Mouse (Mus musculus) intestine, embryonic 14.5 days (tissue): ENCODE measurements around the gene Gps1. TPM values are rescaled to one million over a fixed set of nuclear protein-coding genes. Genes with fewer than 3 reads are reported as not detected.
"Not testable (repeated sequence)": the region's sequence is repeated elsewhere in the genome, so short reads cannot be mapped to it uniquely, and the experiment has no call there.

ENCODE experiments used
- ATAC-seq: fragments of 200-750 bp; cut with Nextera tagmentation; replicated peaks from 2 replicates; pipeline ENCODE4 v1.8.0; 2017; ENCODE audit warnings: low read depth, moderate number of reproducible peaks, moderate TSS enrichment, moderate library complexity; ENCODE audit not compliant: low FRiP score, low TSS enrichment
- DNase-seq: peaks from one replicate; pipeline ENCODE4 v3.0.0-alpha.2; 2018; ENCODE audit warnings: low spot score
- H3K27ac ChIP-seq: fragments of 300-500 bp; sonication (generic); 2 replicates; pipeline ENCODE4 v1.5.1; 2014; ENCODE audit warnings: low read depth, mild to moderate bottlenecking, control low read depth
- H3K27me3 ChIP-seq: fragments of 300-500 bp; sonication (generic); replicated peaks from 2 replicates; pipeline ENCODE4 v1.6.1; 2014; ENCODE audit warnings: low read length, control low read depth; ENCODE audit not compliant: control insufficient read depth, insufficient read depth
- H3K36me3 ChIP-seq: fragments of 300-500 bp; sonication (generic); 2 replicates; pipeline ENCODE4 v1.6.1; 2014; ENCODE audit warnings: low read length, control low read depth; ENCODE audit not compliant: control insufficient read depth, insufficient read depth
- H3K4me1 ChIP-seq: fragments of 300-500 bp; sonication (generic); replicated peaks from 2 replicates; pipeline ENCODE4 v1.6.1; 2014; ENCODE audit warnings: low read length, control low read depth, mixed read lengths; ENCODE audit not compliant: control insufficient read depth, insufficient read depth
- H3K4me2 ChIP-seq: fragments of 300-500 bp; sonication (generic); 2 replicates; pipeline ENCODE4 v1.6.1; 2014; ENCODE audit warnings: low read length
- H3K4me3 ChIP-seq: fragments of 300-500 bp; sonication (generic); 2 replicates; pipeline ENCODE4 v1.5.1; 2014; ENCODE audit warnings: low read depth, low read length, control low read depth, mixed read lengths
- H3K9ac ChIP-seq: fragments of 300-500 bp; sonication (generic); 2 replicates; pipeline ENCODE4 v1.6.1; 2014; ENCODE audit warnings: mild to moderate bottlenecking, low read length
- H3K9me3 ChIP-seq: fragments of 300-500 bp; sonication (generic); 2 replicates; pipeline ENCODE4 v1.6.1; 2016; ENCODE audit warnings: low read length, control low read depth; ENCODE audit not compliant: control insufficient read depth
- WGBS: fragments of 180-500 bp; shearing (Covaris S2); extraction: QIAGEN DNeasy Blood & Tissue Kit; methylation state at CpG from one replicate; pipeline ENCODE4 v1.1.7; 2014; 5-methylcytosine and 5-hydroxymethylcytosine counted together
- polyA plus RNA-seq: library from polyadenylated mRNA; unstranded; fragments of >200 nt; fragmentation: Nextera tagmentation; extraction: Ambion mirVana; gene quantifications from 2 replicates; pipeline ENCODE4 v1.2.1, GENCODE M21; 2014

Gps1 gene
- polyA plus RNA-seq, 1 experiment from 2014 or later: 221 TPM

- H3K36me3 ChIP-seq: no peaks in the 10 kb centered on the region
- H3K4me1 ChIP-seq: peaks cover 8% of the 10 kb centered on the region
- H3K4me2 ChIP-seq: no peak overlapping the region
- H3K27me3 ChIP-seq: no peaks in the 10 kb centered on the region
- no peak overlapping the region for H3K9ac ChIP-seq
- 80% methylated on average over 4 of the region's 4 CpGs for WGBS
- DNase-seq (no peak), ATAC-seq (no peak)
- no peaks in the 10 kb centered on the region for H3K9me3 ChIP-seq
- no peak overlapping the region for H3K4me3 ChIP-seq
- H3K27ac ChIP-seq: no peak overlapping the region
Observed at GRCm38 (mm10) chr11:120828416-120828815, 44.3 kb downstream of the Gps1 start.

GRCm38 (mm10) chr11:120829757-120830532, 45.9 kb downstream of the Gps1 start:
- DNase-seq (no peak), ATAC-seq (no peak)
- Histone ChIP-seq H3K27ac (no peak overlapping the region), H3K4me2 (no peak overlapping the region), H3K27me3 (no peaks in the 10 kb centered on the region), H3K36me3 (no peaks in the 10 kb centered on the region), H3K9me3 (no peaks in the 10 kb centered on the region), H3K4me3 (no peak overlapping the region), H3K4me1 (peaks cover 14% of the 10 kb centered on the region), H3K9ac (no peak overlapping the region)
- WGBS: 88% methylated on average over 10 of the region's 10 CpGs

DNA sequence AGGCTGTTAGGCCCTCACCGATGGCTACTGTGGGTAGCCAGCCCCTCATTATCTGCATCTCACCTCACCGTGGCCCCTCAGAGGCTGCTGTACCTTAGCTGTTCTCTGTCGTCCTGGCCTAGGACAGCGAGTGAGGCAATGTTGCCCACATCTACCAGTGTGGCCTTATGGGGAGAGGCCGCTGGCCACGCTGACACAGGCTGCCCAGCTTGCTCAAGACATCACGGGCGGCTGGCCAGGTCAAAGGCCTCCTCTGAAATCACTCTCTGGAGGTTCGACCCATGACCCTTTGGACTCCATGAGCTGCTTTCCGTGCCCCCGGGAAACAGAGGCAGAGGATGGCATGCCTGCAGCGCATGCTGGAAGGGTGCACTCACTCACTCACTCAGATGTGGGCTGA, 46.6 kb downstream of the Gps1 start:
- Histone ChIP-seq H3K27me3 (no peaks in the 10 kb centered on the region), H3K9ac (no peak overlapping the region), H3K4me3 (no peak overlapping the region), H3K36me3 (no peaks in the 10 kb centered on the region), H3K9me3 (no peaks in the 10 kb centered on the region), H3K27ac (no peak overlapping the region), H3K4me1 (peaks cover 7% of the 10 kb centered on the region), H3K4me2 (no peak overlapping the region)
- WGBS: 82% methylated on average over 12 of the region's 12 CpGs
- no peak for ATAC-seq
- no peak for DNase-seq

DNA sequence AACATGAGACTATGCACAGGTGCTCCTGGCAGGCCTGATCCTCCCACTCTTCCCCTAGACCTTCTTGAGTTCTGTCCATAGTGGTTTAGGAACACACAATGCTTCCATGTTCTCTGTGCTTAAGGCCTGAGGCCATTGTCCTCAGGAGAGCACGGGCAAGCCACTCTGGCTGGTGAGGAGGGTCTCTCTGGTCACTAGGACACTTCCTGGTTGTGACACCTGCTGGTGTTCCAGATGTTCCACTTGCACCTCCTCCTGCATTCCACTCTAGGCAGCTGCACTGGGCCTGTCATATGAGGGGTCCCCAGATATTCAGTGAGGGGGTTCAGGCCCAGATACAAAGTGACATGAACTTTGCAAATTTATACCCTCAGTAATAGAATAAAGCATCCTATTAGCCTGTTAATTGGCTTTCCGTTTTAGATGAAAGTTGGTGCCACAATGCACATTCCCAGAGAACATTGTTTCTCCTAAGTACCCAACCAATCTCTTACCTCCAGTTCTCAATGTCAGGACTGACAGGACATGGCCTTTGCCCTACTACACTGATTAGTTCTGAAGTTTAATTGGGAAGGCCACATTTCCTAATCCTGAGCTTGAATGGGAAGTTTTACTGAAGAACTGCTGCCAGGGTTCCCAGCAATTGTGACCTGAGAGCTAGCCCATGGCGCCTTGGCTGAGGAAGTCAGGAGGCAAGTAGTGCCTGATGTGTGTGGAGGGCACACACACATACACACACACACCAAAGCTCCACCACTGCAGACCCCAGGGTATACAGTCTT, 47.8 kb downstream of the Gps1 start:
- Histone ChIP-seq H3K27me3 (no peaks in the 10 kb centered on the region), H3K9ac (no peak overlapping the region), H3K36me3 (no peaks in the 10 kb centered on the region), H3K27ac (no peak overlapping the region), H3K4me3 (no peak overlapping the region), H3K9me3 (no peaks in the 10 kb centered on the region), H3K4me1 (peaks cover 7% of the 10 kb centered on the region; the same call in 1 of the 2 replicates), H3K4me2 (no peak overlapping the region)
- 80% methylated on average over 3 of the region's 3 CpGs for WGBS
- no peak for ATAC-seq
- DNase-seq: no peak

GRCm38 (mm10) chr11:120832962-120833361, 48.9 kb downstream of the Gps1 start:
- 87% methylated on average over 5 of the region's 5 CpGs for WGBS
- H3K9me3 ChIP-seq, H3K4me3 ChIP-seq, H3K4me1 ChIP-seq, H3K36me3 ChIP-seq, H3K4me2 ChIP-seq, H3K9ac ChIP-seq, H3K27me3 ChIP-seq, DNase-seq, ATAC-seq: not testable (repeated sequence)
- H3K27ac ChIP-seq: peak overlapping the region; percentile 75; the same call in 1 of the 2 replicates

DNA sequence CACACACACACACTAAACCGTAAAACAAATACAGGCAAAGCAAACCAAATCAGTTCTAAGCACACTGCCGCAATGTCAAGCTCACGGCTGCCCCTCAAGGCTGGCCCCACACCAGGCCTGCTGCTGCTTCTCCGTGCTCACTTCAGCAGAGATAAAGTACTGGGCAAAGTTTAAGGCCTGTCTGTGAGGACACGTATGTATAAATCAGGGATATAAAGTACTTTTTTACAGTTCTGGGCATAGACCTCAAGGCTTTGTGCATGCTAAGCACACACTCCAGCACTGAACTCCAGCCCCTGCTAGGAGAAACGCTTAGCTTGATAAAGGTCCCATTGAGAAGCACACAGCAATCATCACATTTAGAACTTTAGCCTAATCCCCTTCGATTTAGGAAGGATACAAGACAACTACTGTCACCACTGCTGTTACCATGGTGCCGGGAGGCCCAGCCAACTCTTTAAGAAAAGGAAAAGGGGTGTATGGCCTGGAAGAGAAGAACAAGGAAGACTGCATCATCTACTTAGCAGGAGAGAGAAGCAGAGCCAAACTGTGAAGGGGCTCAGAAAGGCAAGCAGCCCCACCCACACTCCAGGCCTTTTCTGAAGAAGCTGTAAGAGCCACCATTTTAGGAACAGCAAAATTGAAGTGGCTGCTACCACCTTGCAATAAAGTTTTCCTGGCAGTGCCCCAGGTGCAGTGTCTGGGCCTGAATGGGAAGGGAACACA, 49.6 kb downstream of the Gps1 start:
- DNase-seq (no peak), ATAC-seq (0 out of 2 replicates have a peak, but pooled peaks have one; percentile 33)
- no peaks in the 10 kb centered on the region for H3K36me3 ChIP-seq
- 44% methylated on average over 8 of the region's 8 CpGs for WGBS
- H3K4me1 ChIP-seq: peaks cover 7% of the 10 kb centered on the region; the same call in 1 of the 2 replicates
- 0 out of 2 replicates have a peak overlapping the region, but pooled peaks have one; percentile 5 for H3K4me2 ChIP-seq
- no peaks in the 10 kb centered on the region for H3K9me3 ChIP-seq
- no peak overlapping the region for H3K9ac ChIP-seq
- peak overlapping the region; percentile 75 for H3K27ac ChIP-seq
- H3K4me3 ChIP-seq: no peak overlapping the region
- no peaks in the 10 kb centered on the region for H3K27me3 ChIP-seq

Other genes with a start within 250 kb of the Gps1 start
- gene Mcrip1, start 234.5 kb upstream of the Gps1 start, polyA plus RNA-seq: 191 and 209 TPM in 2 replicates
- 0.24 TPM in 1 of 2 replicates, not detected in the other for gene Ppp1r27, start 233.1 kb upstream of the Gps1 start, polyA plus RNA-seq
- gene P4hb, start 211.0 kb upstream of the Gps1 start, polyA plus RNA-seq: 746 and 800 TPM in 2 replicates
- 627 and 633 TPM in 2 replicates for gene Arhgdia, start 202.6 kb upstream of the Gps1 start, polyA plus RNA-seq
- gene Alyref, start 185.9 kb upstream of the Gps1 start, polyA plus RNA-seq: 387 and 448 TPM in 2 replicates
- gene Anapc11, start 185.9 kb upstream of the Gps1 start, polyA plus RNA-seq: 244 TPM in 2 replicates
- gene Npb, start 175.8 kb upstream of the Gps1 start, polyA plus RNA-seq: 3.5 and 4.4 TPM in 2 replicates
- gene Pcyt2, start 166.3 kb upstream of the Gps1 start, polyA plus RNA-seq: 157 and 179 TPM in 2 replicates
- 31.8 and 35.6 TPM in 2 replicates for gene Sirt7, start 159.0 kb upstream of the Gps1 start, polyA plus RNA-seq
- 20.1 and 25.0 TPM in 2 replicates for gene Mafg, start 150.7 kb upstream of the Gps1 start, polyA plus RNA-seq
- 22.4 and 23.2 TPM in 2 replicates for gene Pycr1, start 140.5 kb upstream of the Gps1 start, polyA plus RNA-seq
- gene Myadml2, start 136.1 kb upstream of the Gps1 start, polyA plus RNA-seq: 0.32 TPM in 1 of 2 replicates, not detected in the other
- gene Notum, start 123.1 kb upstream of the Gps1 start, polyA plus RNA-seq: 1.1 and 1.3 TPM in 2 replicates
- gene Aspscr1, start 111.3 kb upstream of the Gps1 start, polyA plus RNA-seq: 93.2 and 104 TPM in 2 replicates
- gene Cenpx, start 70.5 kb upstream of the Gps1 start, polyA plus RNA-seq: 178 TPM in 2 replicates
- 42.8 and 44.9 TPM in 2 replicates for gene Lrrc45, start 70.3 kb upstream of the Gps1 start, polyA plus RNA-seq
- gene Rac3, start 62.8 kb upstream of the Gps1 start, polyA plus RNA-seq: 9.4 and 10.2 TPM in 2 replicates
- gene Dcxr, start 57.0 kb upstream of the Gps1 start, polyA plus RNA-seq: 25.3 and 25.8 TPM in 2 replicates
- gene Cbr2, start 52.2 kb upstream of the Gps1 start, polyA plus RNA-seq: 0.70 TPM in 1 of 2 replicates, not detected in the other
- gene Hmga1b, start 21.5 kb upstream of the Gps1 start, polyA plus RNA-seq: 7.8 and 9.4 TPM in 2 replicates
- gene Rfng, start 65 bp upstream of the Gps1 start, polyA plus RNA-seq: 23.8 and 28.3 TPM in 2 replicates
- 83.0 and 89.8 TPM in 2 replicates for gene Dus1l, start 12.1 kb downstream of the Gps1 start, polyA plus RNA-seq
- gene Fasn, start 40.3 kb downstream of the Gps1 start, polyA plus RNA-seq: 106 and 115 TPM in 2 replicates
- 5.9 and 7.0 TPM in 2 replicates for gene Ccdc57, start 148.6 kb downstream of the Gps1 start, polyA plus RNA-seq
- gene Slc16a3, start 164.2 kb downstream of the Gps1 start, polyA plus RNA-seq: 62.9 and 64.0 TPM in 2 replicates
- 68.7 and 70.2 TPM in 2 replicates for gene Csnk1d, start 207.1 kb downstream of the Gps1 start, polyA plus RNA-seq